Mouse (Mus musculus): ENCODE measurements at regions not wholly inside any gene's neighbourhood (a gene's known extent, or its start where the extent isn't known, plus 50 kb on each side); places are given as distances from the start of the nearest gene placed in this dataset.

DNA sequence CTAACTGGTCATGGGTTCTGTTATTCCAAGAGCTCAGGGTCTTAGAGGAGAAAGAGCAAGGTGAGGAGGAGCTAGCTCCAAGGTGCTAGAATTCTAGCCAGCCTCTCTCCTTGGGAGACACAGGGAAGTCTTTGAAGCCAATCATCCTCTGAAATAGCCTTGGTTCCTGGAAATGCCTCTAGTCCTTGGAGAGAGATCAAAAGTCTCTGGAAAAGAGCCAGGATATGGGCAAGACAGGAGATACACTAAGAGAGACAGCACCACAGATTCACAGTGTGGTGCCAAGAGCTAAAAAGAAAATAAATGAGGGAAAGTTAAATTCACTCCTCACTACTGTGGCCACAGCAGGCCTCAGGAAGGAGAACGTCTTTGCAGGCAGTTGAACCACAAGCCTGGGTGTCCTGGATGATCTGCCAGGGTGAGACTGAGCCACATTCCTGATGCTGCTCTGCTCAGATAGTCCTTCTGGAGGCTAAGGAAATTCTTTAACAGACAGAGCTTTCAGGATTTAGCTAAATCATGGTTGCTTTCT is 589.6 kb downstream of the Insc start:
- no peak overlapping the region for H3K27ac ChIP-seq (ENCODE audit: low read length)
- H3K9me3 ChIP-seq (ENCODE audit: control insufficient read depth, low read length): no peaks in the 10 kb centered on the region
- H3K36me3 ChIP-seq (ENCODE audit: control insufficient read depth, insufficient read depth, low read length): no peaks in the 10 kb centered on the region
- H3K4me3 ChIP-seq (ENCODE audit: low read length): no peak overlapping the region
- H3K4me1 ChIP-seq (replicated peaks; ENCODE audit: control insufficient read depth, insufficient read depth, low read length): no peaks in the 10 kb centered on the region
- H3K4me2 ChIP-seq (ENCODE audit: low read depth, low read length): no peak overlapping the region
- 38% methylated on average over 1 of the region's 1 CpGs for WGBS
- H3K27me3 ChIP-seq (ENCODE audit: control insufficient read depth, insufficient read depth, low read depth, low read length): no peaks in the 10 kb centered on the region
- ATAC-seq (ENCODE audit: low read depth): no peak
- H3K9ac ChIP-seq (ENCODE audit: low read length): no peak overlapping the region

DNA sequence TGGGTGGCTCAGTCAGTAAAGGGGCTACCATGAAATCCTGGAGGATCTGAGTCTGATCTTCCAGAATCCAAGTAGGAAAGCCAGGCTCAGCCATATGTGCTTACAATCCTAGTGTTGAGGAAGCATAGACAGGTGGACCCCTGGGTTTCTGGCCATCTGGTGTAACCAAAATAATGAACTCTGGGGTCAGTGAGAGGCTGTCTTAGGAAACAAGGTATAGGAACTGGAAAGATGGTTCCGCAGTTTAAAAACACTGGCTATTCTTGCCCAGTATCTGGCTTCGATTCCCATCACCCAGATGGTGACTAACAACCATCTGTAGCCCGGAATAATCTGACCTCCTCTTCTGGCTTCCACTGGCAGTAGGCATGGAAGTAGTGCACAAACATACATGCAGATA is 591.6 kb downstream of the Insc start:
- H3K27me3 ChIP-seq (ENCODE audit: control insufficient read depth, insufficient read depth, low read depth, low read length): no peaks in the 10 kb centered on the region
- no peaks in the 10 kb centered on the region for H3K9me3 ChIP-seq (ENCODE audit: control insufficient read depth, low read length)
- ATAC-seq (ENCODE audit: low read depth): no peak
- H3K36me3 ChIP-seq (ENCODE audit: control insufficient read depth, insufficient read depth, low read length): no peaks in the 10 kb centered on the region
- WGBS: 84% methylated on average over 3 of the region's 3 CpGs
- no peak overlapping the region for H3K27ac ChIP-seq (ENCODE audit: low read length)
- H3K4me3 ChIP-seq (ENCODE audit: low read length): no peak overlapping the region
- no peak overlapping the region for H3K4me2 ChIP-seq (ENCODE audit: low read depth, low read length)
- H3K9ac ChIP-seq (ENCODE audit: low read length): no peak overlapping the region
- no peaks in the 10 kb centered on the region for H3K4me1 ChIP-seq (replicated peaks; ENCODE audit: control insufficient read depth, insufficient read depth, low read length)

GRCm38 (mm10) chr7:115340155-115340554 is 596.7 kb downstream of the Insc start:
- H3K4me2 ChIP-seq (ENCODE audit: low read depth, low read length): no peak overlapping the region
- no peaks in the 10 kb centered on the region for H3K27me3 ChIP-seq (ENCODE audit: control insufficient read depth, insufficient read depth, low read depth, low read length)
- no peaks in the 10 kb centered on the region for H3K4me1 ChIP-seq (replicated peaks; ENCODE audit: control insufficient read depth, insufficient read depth, low read length)
- H3K9me3 ChIP-seq (ENCODE audit: control insufficient read depth, low read length): no peaks in the 10 kb centered on the region
- no peak for ATAC-seq (ENCODE audit: low read depth)
- no peak overlapping the region for H3K9ac ChIP-seq (ENCODE audit: low read length)
- H3K4me3 ChIP-seq (ENCODE audit: low read length): no peak overlapping the region
- H3K36me3 ChIP-seq (ENCODE audit: control insufficient read depth, insufficient read depth, low read length): no peaks in the 10 kb centered on the region
- H3K27ac ChIP-seq (ENCODE audit: low read length): no peak overlapping the region
- WGBS: 48% methylated on average over 7 of the region's 7 CpGs

GRCm38 (mm10) chr7:115341007-115341406 is 597.5 kb downstream of the Insc start:
- Histone ChIP-seq H3K9ac (ENCODE audit: low read length) (no peak overlapping the region), H3K27me3 (ENCODE audit: control insufficient read depth, insufficient read depth, low read depth, low read length) (no peaks in the 10 kb centered on the region), H3K27ac (ENCODE audit: low read length) (no peak overlapping the region), H3K4me1 (replicated peaks; ENCODE audit: control insufficient read depth, insufficient read depth, low read length) (no peaks in the 10 kb centered on the region), H3K4me2 (ENCODE audit: low read depth, low read length) (no peak overlapping the region), H3K36me3 (ENCODE audit: control insufficient read depth, insufficient read depth, low read length) (no peaks in the 10 kb centered on the region), H3K9me3 (ENCODE audit: control insufficient read depth, low read length) (no peaks in the 10 kb centered on the region), H3K4me3 (ENCODE audit: low read length) (no peak overlapping the region)
- ATAC-seq (ENCODE audit: low read depth): no peak
- 42% methylated on average over 4 of the region's 4 CpGs for WGBS

- H3K4me2 ChIP-seq (ENCODE audit: low read depth, low read length): no peak overlapping the region
- H3K9me3 ChIP-seq (ENCODE audit: control insufficient read depth, low read length): no peaks in the 10 kb centered on the region
- no peak overlapping the region for H3K4me3 ChIP-seq (ENCODE audit: low read length)
- H3K36me3 ChIP-seq (ENCODE audit: control insufficient read depth, insufficient read depth, low read length): no peaks in the 10 kb centered on the region
- no peak overlapping the region for H3K9ac ChIP-seq (ENCODE audit: low read length)
- no peaks in the 10 kb centered on the region for H3K27me3 ChIP-seq (ENCODE audit: control insufficient read depth, insufficient read depth, low read depth, low read length)
- no peak for ATAC-seq (ENCODE audit: low read depth)
- 74% methylated on average over 3 of the region's 3 CpGs for WGBS
- H3K4me1 ChIP-seq (replicated peaks; ENCODE audit: control insufficient read depth, insufficient read depth, low read length): no peaks in the 10 kb centered on the region
- H3K27ac ChIP-seq (ENCODE audit: low read length): no peak overlapping the region
Observed at GRCm38 (mm10) chr7:115345749-115346148, 602.3 kb downstream of the Insc start.

- no peak for ATAC-seq (ENCODE audit: low read depth)
- H3K4me1 ChIP-seq (replicated peaks; ENCODE audit: control insufficient read depth, insufficient read depth, low read length): no peaks in the 10 kb centered on the region
- H3K4me3 ChIP-seq (ENCODE audit: low read length): no peak overlapping the region
- H3K9me3 ChIP-seq (ENCODE audit: control insufficient read depth, low read length): no peaks in the 10 kb centered on the region
- H3K27me3 ChIP-seq (ENCODE audit: control insufficient read depth, insufficient read depth, low read depth, low read length): no peaks in the 10 kb centered on the region
- no peak overlapping the region for H3K27ac ChIP-seq (ENCODE audit: low read length)
- no peaks in the 10 kb centered on the region for H3K36me3 ChIP-seq (ENCODE audit: control insufficient read depth, insufficient read depth, low read length)
- no peak overlapping the region for H3K4me2 ChIP-seq (ENCODE audit: low read depth, low read length)
- no peak overlapping the region for H3K9ac ChIP-seq (ENCODE audit: low read length)
- 51% methylated on average over 6 of the region's 6 CpGs for WGBS
Observed at GRCm38 (mm10) chr7:115358711-115359110, 615.2 kb downstream of the Insc start.

DNA sequence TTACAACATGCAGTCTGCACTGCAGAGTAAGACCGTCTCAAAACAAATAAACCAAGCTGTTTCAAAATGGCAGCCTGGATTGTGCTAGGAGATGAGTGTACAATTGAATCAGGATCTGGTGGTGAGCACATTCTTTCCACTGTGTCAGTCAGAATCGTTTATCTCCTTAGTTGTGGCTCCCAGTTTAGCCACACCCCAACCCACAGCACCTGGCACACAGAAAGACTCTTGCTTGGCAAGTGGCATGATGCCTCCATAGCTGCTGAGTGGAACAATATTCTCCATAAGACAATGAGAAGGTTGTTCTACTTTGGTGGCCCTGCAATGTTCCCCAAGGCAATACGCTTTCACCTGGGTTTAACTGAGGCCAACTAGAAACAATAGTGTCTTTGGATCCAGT is 616.6 kb downstream of the Insc start:
- Histone ChIP-seq H3K9ac (ENCODE audit: low read length) (no peak overlapping the region), H3K27ac (ENCODE audit: low read length) (no peak overlapping the region), H3K36me3 (ENCODE audit: control insufficient read depth, insufficient read depth, low read length) (no peaks in the 10 kb centered on the region), H3K4me3 (ENCODE audit: low read length) (no peak overlapping the region), H3K4me2 (ENCODE audit: low read depth, low read length) (no peak overlapping the region), H3K27me3 (ENCODE audit: control insufficient read depth, insufficient read depth, low read depth, low read length) (no peaks in the 10 kb centered on the region), H3K4me1 (replicated peaks; ENCODE audit: control insufficient read depth, insufficient read depth, low read length) (no peaks in the 10 kb centered on the region), H3K9me3 (ENCODE audit: control insufficient read depth, low read length) (no peaks in the 10 kb centered on the region)
- ATAC-seq (ENCODE audit: low read depth): no peak
- WGBS: 75% methylated on average over 3 of the region's 3 CpGs

- H3K4me2 ChIP-seq (ENCODE audit: low read depth, low read length): no peak overlapping the region
- ATAC-seq (ENCODE audit: low read depth): no peak
- no peak overlapping the region for H3K4me3 ChIP-seq (ENCODE audit: low read length)
- 73% methylated on average over 2 of the region's 2 CpGs for WGBS
- H3K9me3 ChIP-seq (ENCODE audit: control insufficient read depth, low read length): no peaks in the 10 kb centered on the region
- H3K27ac ChIP-seq (ENCODE audit: low read length): no peak overlapping the region
- H3K36me3 ChIP-seq (ENCODE audit: control insufficient read depth, insufficient read depth, low read length): no peaks in the 10 kb centered on the region
- H3K27me3 ChIP-seq (ENCODE audit: control insufficient read depth, insufficient read depth, low read depth, low read length): no peaks in the 10 kb centered on the region
- H3K4me1 ChIP-seq (replicated peaks; ENCODE audit: control insufficient read depth, insufficient read depth, low read length): no peaks in the 10 kb centered on the region
- H3K9ac ChIP-seq (ENCODE audit: low read length): no peak overlapping the region
Observed at GRCm38 (mm10) chr7:115362117-115362516, 618.6 kb downstream of the Insc start.

- H3K36me3 ChIP-seq (ENCODE audit: control insufficient read depth, insufficient read depth, low read length): no peaks in the 10 kb centered on the region
- no peak overlapping the region for H3K4me2 ChIP-seq (ENCODE audit: low read depth, low read length)
- H3K27me3 ChIP-seq (ENCODE audit: control insufficient read depth, insufficient read depth, low read depth, low read length): no peaks in the 10 kb centered on the region
- peak; percentile 22; the same call in 1 of the 2 replicates for ATAC-seq (ENCODE audit: low read depth)
- 47% methylated on average over 5 of the region's 5 CpGs for WGBS
- no peaks in the 10 kb centered on the region for H3K9me3 ChIP-seq (ENCODE audit: control insufficient read depth, low read length)
- H3K9ac ChIP-seq (ENCODE audit: low read length): no peak overlapping the region
- H3K27ac ChIP-seq (ENCODE audit: low read length): no peak overlapping the region
- H3K4me1 ChIP-seq (replicated peaks; ENCODE audit: control insufficient read depth, insufficient read depth, low read length): peaks cover 4% of the 10 kb centered on the region
- H3K4me3 ChIP-seq (ENCODE audit: low read length): no peak overlapping the region
Observed at GRCm38 (mm10) chr7:115366910-115367309, 623.4 kb downstream of the Insc start.

- H3K9me3 ChIP-seq (ENCODE audit: control insufficient read depth, low read length): no peaks in the 10 kb centered on the region
- no peak overlapping the region for H3K9ac ChIP-seq (ENCODE audit: low read length)
- H3K4me3 ChIP-seq (ENCODE audit: low read length): no peak overlapping the region
- H3K27ac ChIP-seq (ENCODE audit: low read length): no peak overlapping the region
- H3K4me1 ChIP-seq (replicated peaks; ENCODE audit: control insufficient read depth, insufficient read depth, low read length): peaks cover 4% of the 10 kb centered on the region
- H3K36me3 ChIP-seq (ENCODE audit: control insufficient read depth, insufficient read depth, low read length): no peaks in the 10 kb centered on the region
- H3K4me2 ChIP-seq (ENCODE audit: low read depth, low read length): no peak overlapping the region
- ATAC-seq (ENCODE audit: low read depth): peak; percentile 70
- WGBS: 53% methylated on average over 9 of the region's 9 CpGs
- H3K27me3 ChIP-seq (ENCODE audit: control insufficient read depth, insufficient read depth, low read depth, low read length): no peaks in the 10 kb centered on the region
Observed at GRCm38 (mm10) chr7:115371143-115371542, 627.6 kb downstream of the Insc start.
